In the genomic region with DNA sequence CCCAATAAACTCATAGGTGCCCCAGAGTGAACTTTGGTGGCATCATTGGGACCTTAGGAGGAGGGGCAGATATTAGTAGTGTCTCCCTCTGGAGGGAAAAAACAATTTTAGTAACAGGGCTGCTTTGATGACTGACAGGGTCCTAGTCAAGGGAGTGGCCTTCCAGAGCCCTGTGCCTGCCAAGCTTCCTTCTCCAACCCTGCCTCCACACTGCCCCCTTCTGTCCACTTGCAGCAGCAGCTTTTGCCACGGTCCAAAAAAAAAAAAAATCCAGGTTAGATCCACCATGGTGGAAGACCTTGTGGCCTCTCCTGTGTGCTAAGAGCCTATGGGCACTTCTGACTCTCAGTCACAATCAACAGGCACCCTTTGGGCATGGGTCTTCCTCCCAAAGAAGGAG, we compare ENCODE assay signal across 7 mouse cellular contexts. TPM values are rescaled to one million over a fixed set of nuclear protein-coding genes. Genes with fewer than 3 reads are reported as not detected.
A peak's percentile ranks its signal among the peaks of the same experiment; 100 is the strongest.
DNase-seq lines count a peak whose midpoint lies in the region; ATAC-seq and TF ChIP-seq lines count a peak whose summit lies in the region.

No protein-coding gene starts in this region.

- H3K9me3 ChIP-seq in midbrain, embryonic 10.5 days (replicated peaks), result no peaks in the 10 kb centered on the region
- no peaks in the 10 kb centered on the region for H3K9me3 ChIP-seq in midbrain, embryonic 15.5 days

- ATAC-seq in midbrain, embryonic 15.5 days (replicated peaks), result no peak
- ATAC-seq in granulocyte monocyte progenitor cell, adult 5-6 weeks (replicated peaks; ENCODE audit: poor library complexity, severe bottlenecking), result peak; percentile 36

- 0% methylated on average over 1 of the region's 1 CpGs for WGBS in midbrain, embryonic 10.5 days
- 12% methylated on average over 1 of the region's 1 CpGs for WGBS in midbrain, embryonic 15.5 days

- peak; percentile 39 for TF ChIP-seq CTCF in bone marrow macrophage, adult 2 months (IDR thresholded peaks at IDR 0.05; ENCODE audit: low read depth, low read length)

- H3K9ac ChIP-seq in midbrain, embryonic 15.5 days, result no peak overlapping the region

- no peak overlapping the region for H3K4me2 ChIP-seq in midbrain, embryonic 15.5 days

- peaks cover 17% of the 10 kb centered on the region for H3K4me1 ChIP-seq in midbrain, embryonic 10.5 days
- H3K4me1 ChIP-seq in midbrain, embryonic 15.5 days, result no peaks in the 10 kb centered on the region
- peaks cover 21% of the 10 kb centered on the region for H3K4me1 ChIP-seq in bone marrow macrophage, adult 2 months (ENCODE audit: control insufficient read depth, insufficient read depth, low read length)

- no peak overlapping the region for H3K27ac ChIP-seq in midbrain, embryonic 10.5 days (replicated peaks)
- no peak overlapping the region for H3K27ac ChIP-seq in midbrain, embryonic 15.5 days
- peak overlapping the region; percentile 87 for H3K27ac ChIP-seq in bone marrow macrophage, adult 2 months (ENCODE audit: insufficient read depth, low read depth, low read length)

- H3K27me3 ChIP-seq in midbrain, embryonic 10.5 days (ENCODE audit: low read depth, poor library complexity, severe bottlenecking), result peaks cover 9% of the 10 kb centered on the region
- no peaks in the 10 kb centered on the region for H3K27me3 ChIP-seq in midbrain, embryonic 15.5 days (replicated peaks)

- DNase-seq in midbrain, embryonic 10.5 days (ENCODE audit: low spot score), result peak; percentile 60
- peak; percentile 80 for DNase-seq in MN1 (ENCODE audit: low spot score)
- peak; percentile 57 to 65 for DNase-seq in lung, adult 18-20 months
- DNase-seq in spleen, postnatal 4 days (ENCODE audit: low spot score in 2 of 2), result peak; percentile 66 to 86

- no peaks in the 10 kb centered on the region for H3K36me3 ChIP-seq in midbrain, embryonic 10.5 days
- H3K36me3 ChIP-seq in midbrain, embryonic 15.5 days (replicated peaks), result no peaks in the 10 kb centered on the region

- TF ChIP-seq POLR2A in bone marrow macrophage, adult 2 months (IDR thresholded peaks at IDR 0.05; ENCODE audit: borderline replicate concordance, low read depth, low read length), result no peak

- no peak overlapping the region for H3K4me3 ChIP-seq in midbrain, embryonic 10.5 days
- no peak overlapping the region for H3K4me3 ChIP-seq in midbrain, embryonic 15.5 days
- H3K4me3 ChIP-seq in bone marrow macrophage, adult 2 months (ENCODE audit: insufficient read depth, low read length), result no peak overlapping the region

RNA-seq across cellular contexts. Expression of a gene that starts 7.6 kb away (rescaled TPM):
- 10.1 and 10.8 TPM in 2 replicates for polyA plus RNA-seq in midbrain, embryonic 10.5 days (2016; fragmentation: Nextera tagmentation; extraction: Ambion mirVana)
- 28.4 and 33.9 TPM in 2 replicates for polyA plus RNA-seq in midbrain, embryonic 15.5 days (2015; fragmentation: Nextera tagmentation; extraction: Ambion mirVana)
- polyA plus RNA-seq in bone marrow macrophage, adult 2 months (2012; ENCODE audit: insufficient read depth, insufficient read length, missing spikeins), result 132 and 141 TPM in 2 replicates
- total RNA-seq in granulocyte monocyte progenitor cell, adult 5-6 weeks (2014; fragmentation: Nextera tagmentation), result 14.1 and 20.8 TPM in 2 replicates
- total RNA-seq in granulocyte monocyte progenitor cell, adult 5-6 weeks (2017), result 12.2 and 14.2 TPM in 2 replicates

RNA-seq across cellular contexts. Expression of a gene that starts 21.0 kb away (rescaled TPM):
- 0.16 TPM in 1 of 2 replicates, not detected in the other for polyA plus RNA-seq in midbrain, embryonic 10.5 days (2016; fragmentation: Nextera tagmentation; extraction: Ambion mirVana)
- polyA plus RNA-seq in midbrain, embryonic 15.5 days (2015; fragmentation: Nextera tagmentation; extraction: Ambion mirVana), result 0.83 and 1.2 TPM in 2 replicates
- not detected in 2 replicates for polyA plus RNA-seq in bone marrow macrophage, adult 2 months (2012; ENCODE audit: insufficient read depth, insufficient read length, missing spikeins)
- total RNA-seq in granulocyte monocyte progenitor cell, adult 5-6 weeks (2014; fragmentation: Nextera tagmentation), result not detected in 2 replicates
- not detected in 2 replicates for total RNA-seq in granulocyte monocyte progenitor cell, adult 5-6 weeks (2017)

RNA-seq across cellular contexts. Expression of a gene that starts 32.8 kb away (rescaled TPM):
- 33.1 and 34.9 TPM in 2 replicates for polyA plus RNA-seq in midbrain, embryonic 10.5 days (2016; fragmentation: Nextera tagmentation; extraction: Ambion mirVana)
- 30.6 and 31.7 TPM in 2 replicates for polyA plus RNA-seq in midbrain, embryonic 15.5 days (2015; fragmentation: Nextera tagmentation; extraction: Ambion mirVana)
- 7.5 and 10.1 TPM in 2 replicates for polyA plus RNA-seq in bone marrow macrophage, adult 2 months (2012; ENCODE audit: insufficient read depth, insufficient read length, missing spikeins)
- 4.6 and 8.7 TPM in 2 replicates for total RNA-seq in granulocyte monocyte progenitor cell, adult 5-6 weeks (2014; fragmentation: Nextera tagmentation)
- 12.9 and 14.8 TPM in 2 replicates for total RNA-seq in granulocyte monocyte progenitor cell, adult 5-6 weeks (2017)
